Mouse (Mus musculus): Measurements from ENCODE around the gene Kdelc2.

DNA sequence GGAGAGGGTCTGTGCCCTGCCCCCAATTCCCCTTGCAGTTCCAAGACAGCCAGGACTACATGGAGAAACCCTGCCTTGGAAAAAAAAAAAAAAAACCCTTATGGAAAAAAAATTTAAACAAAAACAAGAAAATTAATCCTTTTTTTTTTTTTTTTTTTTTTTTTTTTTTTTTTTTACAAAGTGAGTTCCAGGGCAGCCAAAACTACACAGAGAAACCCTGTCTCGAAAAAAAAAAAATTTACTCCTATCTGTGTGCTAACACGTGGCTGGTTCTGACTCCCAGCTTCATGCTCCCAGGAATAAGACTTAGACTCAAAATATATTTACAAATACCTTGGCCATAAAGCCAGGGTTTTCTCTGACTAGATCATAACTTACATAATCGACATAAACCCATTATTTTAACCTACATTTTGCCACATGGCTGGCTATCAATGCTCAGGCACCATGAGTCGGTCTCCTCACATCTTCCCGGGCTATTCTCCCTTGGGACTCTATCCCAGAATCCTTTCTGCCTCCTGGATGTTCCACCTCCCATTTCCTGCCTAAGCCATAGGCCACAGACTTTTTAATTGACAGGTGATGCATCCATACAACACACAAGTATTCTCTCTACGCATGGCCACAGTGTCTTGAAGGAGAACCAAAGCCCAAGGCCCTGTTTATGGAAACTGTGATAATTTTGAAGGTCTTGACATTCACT is 20.4 kb downstream of the Kdelc2 start:
- TF ChIP-seq CTCF (IDR thresholded peaks at IDR 0.05; ENCODE audit: low read depth) (no peak), EP300 (optimal IDR thresholded peaks at IDR 0.05) (no peak)

All from stomach, postnatal 0 days (tissue).